Mouse (Mus musculus) testis, postnatal 14 days (tissue): ENCODE measurements around the gene Runx1.

Experiments used
- DNase-seq: peaks from one replicate; pipeline ENCODE4 v3.0.0; 2021; ENCODE audit warnings: low spot score

Runx1 gene

GRCm38 (mm10) chr16:92825204-92825843 lies 625 bp downstream of the Runx1 start:
- DNase-seq = no peak

GRCm38 (mm10) chr16:92824723-92825203 lies 1.2 kb downstream of the Runx1 start:
- no peak for DNase-seq

- DNase-seq = no peak
These were observed 1.8 kb downstream of the Runx1 start for GRCm38 (mm10) chr16:92824003-92824722.

- no peak for DNase-seq
These were observed 2.5 kb downstream of the Runx1 start for GRCm38 (mm10) chr16:92823381-92823862.

- no peak for DNase-seq
These were observed 3.3 kb downstream of the Runx1 start for GRCm38 (mm10) chr16:92822676-92823075.

GRCm38 (mm10) chr16:92821938-92822629 lies 3.9 kb downstream of the Runx1 start:
- DNase-seq = no peak

- no peak for DNase-seq
These were observed 4.4 kb downstream of the Runx1 start for GRCm38 (mm10) chr16:92821596-92821937.

- DNase-seq = no peak
These were observed 5.5 kb downstream of the Runx1 start for GRCm38 (mm10) chr16:92820451-92820850.

- no peak for DNase-seq
These were observed 7.3 kb downstream of the Runx1 start for GRCm38 (mm10) chr16:92818480-92819269.

- DNase-seq = peak; percentile 48
These were observed 9.9 kb downstream of the Runx1 start for GRCm38 (mm10) chr16:92816092-92816491.

GRCm38 (mm10) chr16:92815195-92815527 lies 10.8 kb downstream of the Runx1 start:
- DNase-seq = no peak

GRCm38 (mm10) chr16:92814366-92815194 lies 11.4 kb downstream of the Runx1 start:
- no peak for DNase-seq

- DNase-seq = no peak
These were observed 13.5 kb downstream of the Runx1 start for GRCm38 (mm10) chr16:92812405-92812804.

- DNase-seq = no peak
These were observed 15.2 kb downstream of the Runx1 start for GRCm38 (mm10) chr16:92810568-92811240.

- DNase-seq = no peak
These were observed 18.2 kb downstream of the Runx1 start for GRCm38 (mm10) chr16:92807772-92808171.

GRCm38 (mm10) chr16:92803076-92803580 lies 22.8 kb downstream of the Runx1 start:
- DNase-seq = no peak

- no peak for DNase-seq
These were observed 24.4 kb downstream of the Runx1 start for GRCm38 (mm10) chr16:92801567-92801966.

- DNase-seq = no peak
These were observed 25.1 kb downstream of the Runx1 start for GRCm38 (mm10) chr16:92800845-92801244.

GRCm38 (mm10) chr16:92799940-92800339 lies 26.0 kb downstream of the Runx1 start:
- no peak for DNase-seq

GRCm38 (mm10) chr16:92794197-92794596 lies 31.8 kb downstream of the Runx1 start:
- DNase-seq = no peak

- DNase-seq = no peak
These were observed 32.2 kb downstream of the Runx1 start for GRCm38 (mm10) chr16:92793741-92794140.
